Mouse (Mus musculus) midbrain, embryonic 11.5 days (tissue): ENCODE data around the gene Gpr55. TPM values are rescaled to one million over a fixed set of nuclear protein-coding genes. Genes with fewer than 3 reads are reported as not detected.

ENCODE experiments used
- ATAC-seq: fragments of 200-750 bp; cut with Nextera tagmentation; 2 replicates; pipeline ENCODE4 v1.8.0; 2017; ENCODE audit warnings: moderate TSS enrichment, moderate library complexity; ENCODE audit not compliant: low FRiP score
- DNase-seq: peaks from one replicate; pipeline ENCODE4 v3.0.0; 2015; ENCODE audit warnings: low spot score; ENCODE audit errors: missing footprints
- H3K27ac ChIP-seq: fragments of 300-500 bp; sonication (generic); 2 replicates; pipeline ENCODE4 v1.5.1; 2014; ENCODE audit warnings: low read depth, low read length
- H3K27me3 ChIP-seq: fragments of 300-500 bp; sonication (generic); 2 replicates; pipeline ENCODE4 v1.6.1; 2014; ENCODE audit warnings: mild to moderate bottlenecking, low read length, moderate library complexity, mixed read lengths; ENCODE audit not compliant: control insufficient read depth, insufficient read depth
- H3K36me3 ChIP-seq: fragments of 300-500 bp; sonication (generic); 2 replicates; pipeline ENCODE4 v1.6.1; 2014; ENCODE audit warnings: mild to moderate bottlenecking, low read length, moderate library complexity, mixed read lengths; ENCODE audit not compliant: control insufficient read depth, insufficient read depth
- H3K4me1 ChIP-seq: fragments of 300-500 bp; sonication (generic); 2 replicates; pipeline ENCODE4 v1.6.1; 2014; ENCODE audit warnings: low read length; ENCODE audit not compliant: control insufficient read depth, insufficient read depth
- H3K4me2 ChIP-seq: fragments of 300-500 bp; sonication (generic); 2 replicates; pipeline ENCODE4 v1.6.1; 2014; ENCODE audit warnings: mild to moderate bottlenecking, moderate library complexity
- H3K4me3 ChIP-seq: fragments of 300-500 bp; sonication (generic); 2 replicates; pipeline ENCODE4 v1.5.1; 2014; ENCODE audit warnings: low read depth, low read length
- H3K9ac ChIP-seq: fragments of 300-500 bp; sonication (generic); 2 replicates; pipeline ENCODE4 v1.6.1; 2014; ENCODE audit warnings: low read length
- H3K9me3 ChIP-seq: fragments of 300-500 bp; sonication (generic); 2 replicates; pipeline ENCODE4 v1.6.1; 2016; ENCODE audit warnings: low read length; ENCODE audit not compliant: control insufficient read depth
- WGBS: fragments of 180-500 bp; shearing (Covaris S2); extraction: QIAGEN DNeasy Blood & Tissue Kit; methylation state at CpG from one replicate; pipeline ENCODE4 v1.1.7; 2014; 5-methylcytosine and 5-hydroxymethylcytosine counted together
- polyA plus RNA-seq: library from polyadenylated mRNA; unstranded; fragments of >200 nt; fragmentation: Nextera tagmentation; extraction: Ambion mirVana; gene quantifications from 2 replicates; pipeline ENCODE4 v1.2.1, GENCODE M21; 2014

The Gpr55 gene
- polyA plus RNA-seq, 1 experiment from 2014 or later, result not detected

DNA sequence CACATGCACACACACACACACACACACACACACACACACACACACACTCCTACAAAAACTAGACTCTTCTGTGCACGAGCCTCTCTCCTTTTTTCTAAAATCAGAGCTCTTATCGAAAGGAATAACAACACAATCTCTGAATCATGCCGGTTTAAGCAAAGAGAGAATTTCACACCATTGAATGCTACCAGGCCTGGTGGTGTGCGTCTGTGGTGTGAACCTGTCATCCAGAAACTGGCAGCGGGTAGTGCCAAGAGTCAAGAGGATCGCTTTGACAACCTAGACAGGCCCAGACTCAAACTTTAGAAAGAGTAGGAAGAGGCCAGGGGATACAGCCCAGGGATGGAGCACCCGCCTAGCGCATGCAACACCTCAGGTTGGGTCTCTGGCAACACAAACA is 18.5 kb downstream of the Gpr55 start:
- DNase-seq (no peak), ATAC-seq (no peak)
- no peak overlapping the region for H3K27ac ChIP-seq
- H3K9me3 ChIP-seq, result no peaks in the 10 kb centered on the region
- 85% methylated on average over 8 of the region's 8 CpGs for WGBS
- no peak overlapping the region for H3K4me3 ChIP-seq
- no peak overlapping the region for H3K4me2 ChIP-seq
- no peaks in the 10 kb centered on the region for H3K27me3 ChIP-seq
- H3K9ac ChIP-seq, result no peak overlapping the region
- H3K36me3 ChIP-seq, result no peaks in the 10 kb centered on the region
- no peaks in the 10 kb centered on the region for H3K4me1 ChIP-seq

DNA sequence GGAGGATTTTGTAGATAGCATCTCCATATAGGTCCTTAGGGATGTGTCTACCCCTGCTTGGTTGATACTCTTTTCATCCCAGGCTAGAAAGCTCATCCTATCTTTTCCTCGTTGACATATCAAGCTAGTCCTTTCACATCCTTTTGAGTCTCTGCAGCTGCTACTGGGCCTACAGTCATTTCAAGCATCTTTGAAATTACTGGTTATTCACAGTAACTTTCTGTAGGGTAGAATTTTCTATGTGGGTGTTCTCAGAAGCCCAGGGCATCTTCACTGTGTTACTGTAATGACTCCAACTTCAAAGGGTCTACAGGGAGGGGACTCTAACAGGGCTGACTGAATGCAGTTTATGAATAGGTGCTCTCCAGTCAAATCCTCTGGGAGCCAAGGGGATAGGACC is 23.5 kb downstream of the Gpr55 start:
- Histone ChIP-seq H3K4me2 (no peak overlapping the region), H3K4me1 (peaks cover 16% of the 10 kb centered on the region), H3K9me3 (no peaks in the 10 kb centered on the region), H3K27ac (no peak overlapping the region), H3K9ac (no peak overlapping the region), H3K4me3 (no peak overlapping the region), H3K36me3 (no peaks in the 10 kb centered on the region), H3K27me3 (no peaks in the 10 kb centered on the region)
- no peak for ATAC-seq
- WGBS, result 93% methylated on average over 1 of the region's 1 CpGs
- DNase-seq, result no peak

DNA sequence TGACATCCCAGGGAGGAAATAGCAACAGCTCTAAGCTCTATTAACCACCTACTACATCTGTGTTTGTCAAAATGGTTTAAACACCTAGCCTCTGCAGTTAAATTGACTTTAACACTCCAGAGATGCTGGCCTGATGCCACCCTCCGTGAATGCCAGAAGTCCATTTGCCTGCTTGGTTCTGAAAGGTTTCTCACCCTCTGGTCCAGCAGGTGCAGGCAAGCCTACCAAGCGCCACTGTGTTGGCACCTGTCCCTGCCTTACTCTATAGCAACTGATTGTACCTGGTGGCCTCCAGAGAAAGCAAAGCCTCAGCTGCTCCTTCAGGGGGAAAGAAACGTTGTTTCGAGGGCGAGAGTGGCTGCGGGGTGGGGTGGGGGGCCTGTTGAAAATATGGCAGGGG is 24.5 kb downstream of the Gpr55 start:
- no peak overlapping the region for H3K27ac ChIP-seq

DNA sequence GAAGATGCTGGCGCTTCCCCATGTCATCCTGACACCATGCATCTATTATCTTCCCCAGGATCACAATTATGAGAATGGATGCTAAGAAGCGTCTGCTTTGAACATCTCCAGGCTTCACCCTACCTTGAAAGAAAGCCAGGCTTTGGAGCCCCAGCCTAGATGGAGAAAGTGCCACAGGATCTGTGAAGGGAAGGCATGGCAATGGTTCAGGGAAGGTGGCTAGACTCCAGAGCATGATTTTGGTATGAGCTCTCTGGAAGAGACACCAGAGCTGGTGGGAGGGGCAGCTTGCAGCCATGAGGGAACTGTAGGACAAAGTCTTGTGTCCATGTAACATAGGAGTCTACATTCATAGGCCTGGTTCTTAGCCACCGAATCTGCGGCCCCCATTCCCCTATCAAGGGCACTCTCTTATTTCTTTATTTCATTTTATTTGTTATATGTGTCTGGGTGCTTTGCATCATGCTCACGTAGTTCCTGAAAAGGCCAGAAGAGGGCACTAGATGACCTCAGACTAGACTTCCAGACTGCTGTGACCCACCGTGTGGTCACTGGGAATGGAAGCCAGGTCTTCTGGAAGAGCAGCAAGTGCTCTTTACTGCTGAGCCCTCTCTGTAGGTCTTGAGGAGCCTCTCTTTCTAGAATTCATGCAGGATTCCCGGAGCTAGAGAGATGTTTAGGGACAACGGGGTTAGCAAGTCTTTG is 25.5 kb downstream of the Gpr55 start:
- DNase-seq (peak; percentile 90), ATAC-seq (no peak)
- Histone ChIP-seq H3K27me3 (no peaks in the 10 kb centered on the region), H3K9me3 (no peaks in the 10 kb centered on the region), H3K36me3 (no peaks in the 10 kb centered on the region), H3K4me2 (no peak overlapping the region), H3K4me1 (peaks cover 17% of the 10 kb centered on the region), H3K4me3 (no peak overlapping the region), H3K27ac (no peak overlapping the region), H3K9ac (no peak overlapping the region)
- WGBS, result 58% methylated on average over 8 of the region's 8 CpGs

More for the DNA sequence above, 24.5 kb downstream of the Gpr55 start:
- H3K27me3 ChIP-seq, result no peaks in the 10 kb centered on the region
- peaks cover 17% of the 10 kb centered on the region for H3K4me1 ChIP-seq
- no peak for DNase-seq
- H3K36me3 ChIP-seq, result no peaks in the 10 kb centered on the region
- no peak overlapping the region for H3K4me3 ChIP-seq
- H3K9ac ChIP-seq, result no peak overlapping the region
- H3K9me3 ChIP-seq, result no peaks in the 10 kb centered on the region
- no peak overlapping the region for H3K4me2 ChIP-seq
- WGBS, result 83% methylated on average over 6 of the region's 6 CpGs
- no peak for ATAC-seq

DNA sequence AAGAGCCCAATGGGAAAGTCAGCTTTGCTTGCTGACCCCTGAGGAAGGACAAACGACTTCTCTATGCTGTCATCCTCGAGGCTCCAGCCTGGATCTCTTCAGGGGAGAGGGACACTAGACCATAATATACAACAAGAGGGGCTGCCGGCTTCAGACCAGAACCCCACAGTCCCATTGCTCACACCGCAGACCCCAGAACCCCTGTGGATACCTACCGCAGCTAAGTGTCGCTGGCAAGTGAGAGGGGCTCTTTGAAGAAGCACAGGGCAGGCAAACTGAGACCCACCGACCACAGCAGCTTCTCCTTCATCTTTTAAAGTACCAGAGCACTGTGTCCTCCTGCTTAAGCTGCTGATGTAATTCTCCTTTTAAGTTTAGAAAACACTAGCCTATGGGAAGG is 26.2 kb downstream of the Gpr55 start:
- Histone ChIP-seq H3K4me3 (no peak overlapping the region), H3K9ac (no peak overlapping the region), H3K27ac (no peak overlapping the region), H3K27me3 (no peaks in the 10 kb centered on the region), H3K9me3 (no peaks in the 10 kb centered on the region), H3K4me2 (no peak overlapping the region), H3K36me3 (no peaks in the 10 kb centered on the region), H3K4me1 (peaks cover 17% of the 10 kb centered on the region)
- ATAC-seq (no peak), DNase-seq (no peak)
- WGBS, result 9% methylated on average over 7 of the region's 7 CpGs

DNA sequence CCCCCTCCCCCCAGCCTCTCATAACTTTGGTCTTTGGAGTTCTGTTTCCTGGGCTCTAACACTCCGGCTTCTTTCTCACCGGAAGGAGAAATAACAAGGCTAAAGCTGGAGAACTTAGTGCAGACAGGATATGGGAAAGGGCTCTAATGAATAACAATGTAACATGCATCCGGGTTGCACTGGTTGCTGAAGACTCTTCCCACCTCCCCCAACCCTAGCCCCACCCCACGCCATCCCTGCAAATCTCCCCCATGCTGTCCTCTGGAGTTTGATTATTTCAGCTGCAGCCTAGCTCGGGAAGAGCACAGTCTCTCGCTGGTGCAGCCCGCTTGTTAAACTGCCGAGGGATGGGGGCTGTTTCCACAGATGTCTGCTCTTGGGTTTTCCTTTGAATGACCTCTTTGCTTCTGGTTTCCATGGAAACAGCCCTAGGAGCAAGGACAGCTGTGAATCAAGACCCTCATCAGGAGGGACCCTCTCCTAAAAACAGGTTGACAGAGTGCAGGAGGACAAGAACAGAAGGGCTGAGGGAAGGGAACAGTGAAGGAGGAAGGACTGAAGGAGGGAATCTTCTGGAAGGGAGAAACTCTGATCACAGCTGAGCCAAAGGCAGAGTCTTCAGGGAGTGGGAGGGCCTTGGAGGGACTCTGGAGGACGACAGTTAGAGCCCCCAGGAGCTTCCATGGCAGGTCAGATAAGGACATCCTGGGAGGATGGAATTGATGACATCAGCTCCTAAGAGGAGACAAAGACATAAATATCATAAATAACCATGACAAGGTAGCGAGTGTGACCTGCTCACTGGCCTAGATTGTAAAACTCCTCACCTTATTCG is 27.0 kb downstream of the Gpr55 start:
- DNase-seq (peak; percentile 89), ATAC-seq (peak; percentile 76)
- H3K9ac ChIP-seq, result no peak overlapping the region
- no peaks in the 10 kb centered on the region for H3K27me3 ChIP-seq
- WGBS, result 19% methylated on average over 11 of the region's 11 CpGs
- H3K9me3 ChIP-seq, result no peaks in the 10 kb centered on the region
- peaks cover 17% of the 10 kb centered on the region for H3K4me1 ChIP-seq
- no peaks in the 10 kb centered on the region for H3K36me3 ChIP-seq
- no peak overlapping the region for H3K27ac ChIP-seq
- peak overlapping the region; percentile 2 for H3K4me2 ChIP-seq
- no peak overlapping the region for H3K4me3 ChIP-seq

DNA sequence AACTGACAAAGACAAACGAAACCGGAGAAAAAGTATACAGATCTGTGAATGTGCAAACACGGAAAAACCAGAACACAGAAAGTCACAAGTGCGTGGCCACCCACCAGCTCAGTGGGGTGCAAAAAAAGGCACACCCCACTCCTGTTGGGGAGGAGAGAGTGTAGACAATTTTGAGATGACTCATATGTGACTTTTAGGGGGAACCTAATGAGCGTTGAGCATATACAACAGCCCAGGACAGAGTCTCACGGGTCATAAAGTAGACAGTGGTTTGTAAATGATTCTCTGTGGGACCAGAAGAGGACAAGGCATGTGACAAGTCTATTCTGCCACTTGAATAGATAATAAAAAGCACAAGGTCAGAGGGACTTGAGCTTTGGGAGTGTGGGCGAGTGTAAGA is 27.6 kb downstream of the Gpr55 start:
- ATAC-seq (peak; percentile 28), DNase-seq (no peak)
- Histone ChIP-seq H3K4me2 (peak overlapping the region; percentile 2), H3K36me3 (no peaks in the 10 kb centered on the region), H3K4me3 (no peak overlapping the region), H3K4me1 (peaks cover 23% of the 10 kb centered on the region), H3K9me3 (no peaks in the 10 kb centered on the region), H3K27me3 (no peaks in the 10 kb centered on the region), H3K9ac (no peak overlapping the region), H3K27ac (no peak overlapping the region)
- 26% methylated on average over 7 of the region's 7 CpGs for WGBS

DNA sequence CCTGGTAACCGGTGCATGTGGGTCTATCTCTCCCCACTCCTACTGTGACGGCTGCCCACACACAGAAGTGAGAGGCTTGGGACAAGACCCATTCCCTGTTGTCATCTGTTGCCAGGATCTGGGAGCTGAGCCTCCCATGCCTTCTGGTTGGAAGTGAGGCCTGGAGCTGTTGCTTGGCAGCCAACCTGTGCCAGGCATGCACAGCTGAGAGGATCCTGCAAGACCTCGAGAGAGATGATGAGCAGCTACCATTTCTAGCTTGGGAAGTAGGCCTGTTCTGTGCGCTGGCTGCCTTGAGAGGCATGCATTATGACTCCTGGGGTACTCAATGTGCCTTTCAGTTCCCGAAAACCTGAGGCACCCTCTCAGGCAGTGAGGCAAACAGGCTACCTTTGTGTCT is 29.6 kb downstream of the Gpr55 start:
- H3K36me3 ChIP-seq, result no peaks in the 10 kb centered on the region
- WGBS, result 90% methylated on average over 5 of the region's 5 CpGs
- H3K4me2 ChIP-seq, result no peak overlapping the region
- no peak overlapping the region for H3K9ac ChIP-seq
- no peaks in the 10 kb centered on the region for H3K9me3 ChIP-seq
- no peak for ATAC-seq
- H3K27me3 ChIP-seq, result no peaks in the 10 kb centered on the region; the same call in 1 of the 2 replicates
- no peak overlapping the region for H3K4me3 ChIP-seq
- H3K4me1 ChIP-seq, result peaks cover 28% of the 10 kb centered on the region
- DNase-seq, result no peak
- H3K27ac ChIP-seq, result no peak overlapping the region

DNA sequence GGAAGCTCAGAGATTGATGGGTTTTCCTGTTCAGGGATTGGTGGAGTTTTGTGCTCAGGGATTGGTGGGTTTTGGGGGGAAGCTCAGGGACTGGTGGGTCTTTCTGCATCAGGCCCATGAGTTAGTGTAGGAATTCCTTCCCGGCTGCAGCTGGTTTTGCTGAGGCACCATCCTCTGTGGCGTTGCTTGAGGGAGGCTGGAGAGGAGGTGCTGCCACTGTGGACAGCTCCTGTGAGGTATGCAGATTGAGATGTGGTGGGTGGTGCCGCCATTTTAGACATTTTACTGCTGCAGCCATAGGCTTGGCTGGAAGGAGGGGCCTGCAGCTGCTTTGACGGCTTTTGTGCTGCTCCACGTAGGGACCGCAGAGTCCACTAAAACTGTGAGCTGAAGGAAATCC is 31.4 kb downstream of the Gpr55 start:
- H3K36me3 ChIP-seq, result no peaks in the 10 kb centered on the region
- no peaks in the 10 kb centered on the region for H3K9me3 ChIP-seq
- peaks cover 28% of the 10 kb centered on the region for H3K4me1 ChIP-seq
- H3K4me2 ChIP-seq, result no peak overlapping the region
- H3K4me3 ChIP-seq, result no peak overlapping the region
- no peaks in the 10 kb centered on the region; the same call in 1 of the 2 replicates for H3K27me3 ChIP-seq
- no peak overlapping the region for H3K27ac ChIP-seq
- 87% methylated on average over 6 of the region's 6 CpGs for WGBS
- no peak overlapping the region for H3K9ac ChIP-seq
- ATAC-seq (no peak), DNase-seq (no peak)
